7 mouse cellular contexts compared by ENCODE assay signal in the genomic region with DNA sequence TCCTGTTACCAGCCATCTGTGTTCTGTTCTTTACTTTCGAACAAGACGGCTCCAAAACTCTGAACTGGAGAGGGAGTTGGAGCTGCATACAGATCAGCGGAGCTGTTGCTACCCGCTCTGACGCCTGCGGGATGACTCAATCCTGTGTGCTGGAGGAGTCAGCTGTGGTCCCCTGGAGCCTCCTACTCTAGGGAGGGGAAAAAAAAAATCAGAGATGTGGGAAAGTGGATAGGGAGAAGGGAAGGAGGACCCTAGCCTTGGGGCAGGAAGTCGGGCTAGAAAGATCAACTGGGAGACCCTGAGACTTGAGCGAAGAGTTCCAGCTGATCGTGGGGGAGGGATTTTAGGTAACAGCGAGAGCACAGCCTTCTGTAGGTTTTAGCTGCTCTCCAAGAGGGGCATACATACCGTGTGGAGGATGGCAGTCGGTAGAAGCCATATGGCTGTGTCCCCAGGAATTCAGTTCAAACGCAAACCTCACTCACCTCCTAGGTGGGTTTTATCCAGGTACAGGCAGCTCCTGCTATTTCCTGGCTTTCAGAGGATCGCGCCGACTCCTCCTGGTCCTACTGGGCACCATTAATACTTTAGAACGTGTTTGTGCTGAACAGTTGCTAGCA. TPM values are rescaled to one million over a fixed set of nuclear protein-coding genes. Genes with fewer than 3 reads are reported as not detected.
DNase-seq lines count a peak whose midpoint lies in the region; ATAC-seq lines count a peak whose summit lies in the region.

No protein-coding gene starts in this region.

- H3K9me3 ChIP-seq in forebrain, embryonic 14.5 days (replicated peaks; ENCODE audit: control insufficient read depth, low read length), result no peaks in the 10 kb centered on the region
- H3K9me3 ChIP-seq in midbrain, embryonic 12.5 days, result no peaks in the 10 kb centered on the region

- WGBS in forebrain, embryonic 14.5 days, result under 1% methylated on average over 17 of the region's 17 CpGs
- WGBS in midbrain, embryonic 12.5 days, result under 1% methylated on average over 17 of the region's 17 CpGs

- peak overlapping the region; percentile 51 for H3K4me3 ChIP-seq in brown adipose tissue, adult 24 weeks (ENCODE audit: insufficient read depth, low read depth, low read length)
- H3K4me3 ChIP-seq in forebrain, embryonic 14.5 days (ENCODE audit: low read depth, low read length), result peak overlapping the region; percentile 28
- peak overlapping the region; percentile 34 for H3K4me3 ChIP-seq in midbrain, embryonic 12.5 days

- no peaks in the 10 kb centered on the region for H3K4me1 ChIP-seq in brown adipose tissue, adult 24 weeks (ENCODE audit: control insufficient read depth, insufficient read depth, insufficient read length, low read length)
- peaks cover 15% of the 10 kb centered on the region for H3K4me1 ChIP-seq in forebrain, embryonic 14.5 days (ENCODE audit: control insufficient read depth, insufficient read depth, low read length)
- H3K4me1 ChIP-seq in midbrain, embryonic 12.5 days, result peaks cover 27% of the 10 kb centered on the region

- H3K4me2 ChIP-seq in forebrain, embryonic 14.5 days (ENCODE audit: low read length), result peak overlapping the region; percentile 61
- peak overlapping the region; percentile 68 for H3K4me2 ChIP-seq in midbrain, embryonic 12.5 days (replicated peaks)

- peak; percentile 77 for ATAC-seq in forebrain, embryonic 14.5 days
- peak; percentile 32 to 51; a peak in 3 of 4 replicates for ATAC-seq in hematopoietic stem cell, adult 5-6 weeks (replicated peaks in 1 of 2; ENCODE audit: insufficient read depth in 1 of 2, low FRiP score in 2 of 2, low TSS enrichment in 1 of 2, low read depth in 1 of 2, poor library complexity in 2 of 2, severe bottlenecking in 2 of 2)
- peak; percentile 74; the same call in 1 of the 2 replicates for ATAC-seq in midbrain, embryonic 12.5 days (ENCODE audit: low FRiP score, low read depth)

- H3K9ac ChIP-seq in forebrain, embryonic 14.5 days (ENCODE audit: low read length), result peak overlapping the region; percentile 50
- peak overlapping the region; percentile 41; the same call in 1 of the 2 replicates for H3K9ac ChIP-seq in midbrain, embryonic 12.5 days (replicated peaks)

- intact Hi-C loops in left cerebral cortex, postnatal 36 days (cut with DNase I), result loop anchor here (1.0 to 5.0 kb wide), 4 partner anchors 17 to 132 kb away; partner anchors contain the start of genes Git1 and Taok1

- no peak overlapping the region for H3K27ac ChIP-seq in brown adipose tissue, adult 24 weeks (replicated peaks; ENCODE audit: low read depth, low read length)
- peak overlapping the region; percentile 65 for H3K27ac ChIP-seq in forebrain, embryonic 14.5 days (ENCODE audit: low read depth, low read length)
- H3K27ac ChIP-seq in midbrain, embryonic 12.5 days (replicated peaks), result peak overlapping the region; percentile 72

- DNase-seq in Muller cell, postnatal 12 days (ENCODE audit: inconsistent ontology term), result peak; percentile 67
- DNase-seq in forebrain, embryonic 14.5 days (ENCODE audit: low spot score), result peak; percentile 78
- DNase-seq in left cerebral cortex, postnatal 36 days (ENCODE audit: low spot score in 2 of 2), result peak; percentile 77 to 79
- peak; percentile 94 for DNase-seq in telencephalon, adult 2 months (ENCODE audit: low read depth, low spot score)

- no peaks in the 10 kb centered on the region for H3K36me3 ChIP-seq in forebrain, embryonic 14.5 days (ENCODE audit: control insufficient read depth, insufficient read depth, low read length)
- no peaks in the 10 kb centered on the region for H3K36me3 ChIP-seq in midbrain, embryonic 12.5 days

- no peaks in the 10 kb centered on the region for H3K27me3 ChIP-seq in forebrain, embryonic 14.5 days (replicated peaks; ENCODE audit: control insufficient read depth, insufficient read depth, low read length)
- 0 out of 2 replicates have a peak, but pooled peaks cover 5% of the 10 kb centered on the region for H3K27me3 ChIP-seq in midbrain, embryonic 12.5 days

RNA-seq across cellular contexts. Expression of gene Taok1, which starts 16.9 kb away (rescaled TPM):
- 21.1 and 25.8 TPM in 2 replicates for polyA plus RNA-seq in brown adipose tissue, adult 24 weeks (2012; ENCODE audit: insufficient read depth, insufficient read length, missing spikeins)
- 28.5 and 32.0 TPM in 2 replicates for polyA plus RNA-seq in forebrain, embryonic 14.5 days (2014; fragmentation: Nextera tagmentation; extraction: Ambion mirVana)
- 56.6 and 65.5 TPM in 2 replicates for total RNA-seq in hematopoietic stem cell, adult 5-6 weeks (2017)
- 100 to 1,000 TPM in 1 of 2 experiments, 10 to 100 TPM in 1; 97.1 to 107 TPM for total RNA-seq in left cerebral cortex, postnatal 36 days (2021)
- 23.9 and 26.0 TPM in 2 replicates for polyA plus RNA-seq in midbrain, embryonic 12.5 days (2016; fragmentation: Nextera tagmentation; extraction: Ambion mirVana)
